30 mouse cellular contexts compared by ENCODE assay signal in genomic region chr12:112799237-112799970, GRCm38 (mm10). TPM values are rescaled to one million over a fixed set of nuclear protein-coding genes. Genes with fewer than 3 reads are reported as not detected.
DNase-seq lines count a peak whose midpoint lies in the region; ATAC-seq and TF ChIP-seq lines count a peak whose summit lies in the region.
"Had no signal": no experiment of that assay in that cellular context is flagged by ENCODE, and none has a peak within 500 bp of the region (broad histone marks: within the 10 kb centered on the region; RNA-seq: fewer than 3 reads in every experiment).

No protein-coding gene starts in this region.

- TF ChIP-seq RAD21 in MEL (IDR thresholded peaks at IDR 0.05; ENCODE audit: low read depth, low read length), result no peak

- H3K9ac ChIP-seq in MEL (ENCODE audit: control insufficient read depth, low read depth, low read length, poor library complexity, severe bottlenecking), result peak overlapping the region; percentile 27
- 0 out of 2 replicates have a peak overlapping the region, but pooled peaks have one; percentile 9 for H3K9ac ChIP-seq in stomach, embryonic 16.5 days (ENCODE audit: low read length)
- H3K9ac ChIP-seq: embryonic facial prominence, embryonic 12.5 days; embryonic facial prominence, embryonic 15.5 days; forebrain, embryonic 12.5 days; forebrain, embryonic 15.5 days; heart, embryonic 13.5 days; hindbrain, embryonic 14.5 days had no signal

- no peaks in the 10 kb centered on the region for H3K9me3 ChIP-seq in MEL (replicated peaks; ENCODE audit: insufficient read depth, low read length)
- H3K9me3 ChIP-seq in stomach, embryonic 16.5 days (replicated peaks; ENCODE audit: control insufficient read depth, low read length), result no peaks in the 10 kb centered on the region
- H3K9me3 ChIP-seq: embryonic facial prominence, embryonic 12.5 days; embryonic facial prominence, embryonic 15.5 days; forebrain, embryonic 12.5 days; forebrain, embryonic 15.5 days; heart, embryonic 10.5 days; heart, embryonic 13.5 days had no signal

- H3K27me3 ChIP-seq in MEL (ENCODE audit: control insufficient read depth in 1 of 2, insufficient read depth in 2 of 2, low read length in 2 of 2), result peaks cover 0 to 2% of the 10 kb centered on the region in 2 experiments; a peak in 1 of 4 replicates
- H3K27me3 ChIP-seq in stomach, embryonic 16.5 days (ENCODE audit: control insufficient read depth, insufficient read depth, low read length), result peaks cover 14% of the 10 kb centered on the region
- H3K27me3 ChIP-seq in cerebellum, adult 2 months (ENCODE audit: control insufficient read depth, insufficient read depth, low read length), result no peaks in the 10 kb centered on the region
- H3K27me3 ChIP-seq: Patski had no signal

- 85% methylated on average over 10 of the region's 10 CpGs for WGBS in stomach, embryonic 16.5 days
- 82% methylated on average over 10 of the region's 10 CpGs for WGBS in cerebellum, adult 2 months

- H3K4me1 ChIP-seq in MEL (ENCODE audit: control insufficient read depth in 1 of 2, insufficient read depth in 2 of 2, low read length in 2 of 2), result peaks cover 17 to 55% of the 10 kb centered on the region in 2 experiments
- peaks cover 69% of the 10 kb centered on the region for H3K4me1 ChIP-seq in stomach, embryonic 16.5 days (ENCODE audit: control insufficient read depth, insufficient read depth, low read length)
- H3K4me1 ChIP-seq in cerebellum, adult 2 months (ENCODE audit: control insufficient read depth, insufficient read depth, low read length), result peaks cover 7% of the 10 kb centered on the region

- no peak for ATAC-seq in stomach, embryonic 16.5 days (ENCODE audit: insufficient read depth, low FRiP score)
- ATAC-seq: CD4-positive, CD25-positive, alpha-beta regulatory T cell, adult 4 months; forebrain, embryonic 15.5 days; hindbrain, postnatal 0 days; Patski had no signal

- peak in 1 of 2 experiments; percentile 51; a peak in 1 of 4 replicates for TF ChIP-seq POLR2A in MEL (IDR thresholded peaks at IDR 0.05; ENCODE audit: control insufficient read depth in 1 of 2, insufficient read depth in 1 of 2, low read depth in 1 of 2, low read length in 2 of 2, poor library complexity in 1 of 2)
- no peak for TF ChIP-seq POLR2A in cerebellum, adult 2 months (IDR thresholded peaks at IDR 0.05; ENCODE audit: borderline replicate concordance, insufficient read depth, low read length)

- H3K79me2 ChIP-seq in MEL (ENCODE audit: control insufficient read depth, insufficient read depth, low read length, poor library complexity), result no peaks in the 10 kb centered on the region; the same call in 1 of the 2 replicates

- peak; percentile 24 to 33; a peak in 3 of 4 replicates for TF ChIP-seq EP300 in MEL (IDR thresholded peaks at IDR 0.05; ENCODE audit: low read depth in 1 of 2, low read length in 2 of 2)

- H3K36me3 ChIP-seq in MEL (ENCODE audit: control insufficient read depth in 1 of 2, insufficient read depth in 2 of 2, low read length in 2 of 2), result peaks cover 0 to 31% of the 10 kb centered on the region in 2 experiments; a peak in 2 of 4 replicates
- H3K36me3 ChIP-seq in stomach, embryonic 16.5 days (ENCODE audit: control insufficient read depth, insufficient read depth, low read length), result no peaks in the 10 kb centered on the region
- H3K36me3 ChIP-seq: embryonic facial prominence, embryonic 12.5 days; embryonic facial prominence, embryonic 15.5 days; forebrain, embryonic 12.5 days; forebrain, embryonic 15.5 days; heart, embryonic 10.5 days; heart, embryonic 13.5 days had no signal

- H3K27ac ChIP-seq in MEL (ENCODE audit: control insufficient read depth, low read depth, low read length), result peak overlapping the region; percentile 45
- H3K27ac ChIP-seq in stomach, embryonic 16.5 days (ENCODE audit: low read length), result no peak overlapping the region
- H3K27ac ChIP-seq in cerebellum, adult 2 months (ENCODE audit: insufficient read depth, low read length), result no peak overlapping the region
- H3K27ac ChIP-seq: embryonic facial prominence, embryonic 12.5 days; forebrain, embryonic 12.5 days; forebrain, embryonic 15.5 days; heart, embryonic 10.5 days; heart, embryonic 13.5 days; hindbrain, embryonic 14.5 days; hindbrain, postnatal 0 days had no signal

- DNase-seq in heart, adult 11 months, result peak; percentile 87
- no peak for DNase-seq in heart, adult 9 months (ENCODE audit: low spot score in 2 of 2)
- peak; percentile 3 for DNase-seq in right cerebral cortex, postnatal 14 days
- DNase-seq in right cerebral cortex, adult 2 months (ENCODE audit: low spot score in 2 of 2), result no peak
- peak; percentile 80 for DNase-seq in MEL (ENCODE audit: low read depth, low spot score)
- DNase-seq in cerebellum, adult 2 months, result no peak
- DNase-seq: adrenal gland, postnatal 10 days; adrenal gland, postnatal 36 days; cerebellum, adult 18-20 months; cerebellum, adult 9-11 months; cerebellum, postnatal 25 days; heart, adult 18-20 months; heart, postnatal 14 days; heart, postnatal 4 days; kidney, adult 11 months had no signal

- no peak for TF ChIP-seq CTCF in MEL (IDR thresholded peaks at IDR 0.05 in 2 of 3, conservative IDR thresholded peaks at IDR 0.05 in 1 of 3; ENCODE audit: control insufficient read depth in 1 of 3, insufficient read depth in 1 of 3, low read depth in 2 of 3, low read length in 3 of 3, poor library complexity in 1 of 3, severe bottlenecking in 1 of 3)
- TF ChIP-seq CTCF in cerebellum, adult 2 months (IDR thresholded peaks at IDR 0.05; ENCODE audit: borderline replicate concordance, insufficient read depth, low read depth, low read length), result no peak

- peak overlapping the region; percentile 10 to 31 for H3K4me3 ChIP-seq in MEL (ENCODE audit: control insufficient read depth in 1 of 2, insufficient read depth in 1 of 2, low read depth in 2 of 2, low read length in 2 of 2)
- H3K4me3 ChIP-seq in stomach, embryonic 16.5 days (replicated peaks; ENCODE audit: low read length), result no peak overlapping the region
- no peak overlapping the region for H3K4me3 ChIP-seq in cerebellum, adult 2 months (replicated peaks; ENCODE audit: insufficient read depth, low read depth, low read length)
- H3K4me3 ChIP-seq: embryonic facial prominence, embryonic 12.5 days; embryonic facial prominence, embryonic 15.5 days; erythroblast, embryonic 14.5 days; forebrain, embryonic 12.5 days; forebrain, embryonic 15.5 days; heart, embryonic 10.5 days; heart, embryonic 13.5 days had no signal

- no peak overlapping the region for H3K4me2 ChIP-seq in stomach, embryonic 16.5 days (ENCODE audit: low read depth, low read length)
- H3K4me2 ChIP-seq: embryonic facial prominence, embryonic 12.5 days; embryonic facial prominence, embryonic 15.5 days; forebrain, embryonic 12.5 days; forebrain, embryonic 15.5 days; heart, embryonic 13.5 days; hindbrain, embryonic 14.5 days had no signal

TF ChIP-seq in MEL, 35 proteins besides CTCF, POLR2A, EP300 and RAD21 (continues in another document):
- TF ChIP-seq ZNF384 (IDR thresholded peaks at IDR 0.05; ENCODE audit: low read depth, low read length), result no peak
- peak; percentile 49; the same call in 1 of the 2 replicates for TF ChIP-seq GATA1 (IDR thresholded peaks at IDR 0.05; ENCODE audit: low read depth, low read length)
- TF ChIP-seq CHD1 (IDR thresholded peaks at IDR 0.05; ENCODE audit: low read depth, low read length), result no peak
- peak; percentile 55; the same call in 1 of the 2 replicates for TF ChIP-seq MYC (IDR thresholded peaks at IDR 0.05; ENCODE audit: low read depth, low read length)
- peak; percentile 41; the same call in 1 of the 2 replicates for TF ChIP-seq CHD2 (IDR thresholded peaks at IDR 0.05; ENCODE audit: low read length)
- TF ChIP-seq NRF1 (IDR thresholded peaks at IDR 0.05; ENCODE audit: insufficient read depth, low read depth, low read length, poor library complexity, severe bottlenecking), result no peak
- no peak for TF ChIP-seq UBTF (IDR thresholded peaks at IDR 0.05; ENCODE audit: borderline replicate concordance, insufficient read depth, low read depth, low read length)
- TF ChIP-seq POLR2AphosphoS2 (IDR thresholded peaks at IDR 0.05; ENCODE audit: low read length), result no peak
- TF ChIP-seq POLR2AphosphoS5 (IDR thresholded peaks at IDR 0.05; ENCODE audit: borderline replicate concordance, low read depth, low read length), result no peak
- TF ChIP-seq MEF2A (IDR thresholded peaks at IDR 0.05; ENCODE audit: extremely low read depth, insufficient replicate concordance, low read depth, low read length, poor library complexity, severe bottlenecking), result no peak
- no peak for TF ChIP-seq ZKSCAN1 (IDR thresholded peaks at IDR 0.05; ENCODE audit: low read depth, low read length)
- 0 out of 2 replicates have a peak, but pooled peaks have one; percentile 5 for TF ChIP-seq KAT2A (conservative IDR thresholded peaks at IDR 0.05; ENCODE audit: low read depth, low read length)
- peak; percentile 54; the same call in 1 of the 2 replicates for TF ChIP-seq ELF1 (IDR thresholded peaks at IDR 0.05; ENCODE audit: low read depth, low read length)

RNA-seq across cellular contexts. Expression of gene Ahnak2, which starts 3.1 kb away (rescaled TPM):
- total RNA-seq in MEL (2012; rRNA removed), result 1.2 and 2.6 TPM in 2 replicates
- polyA plus RNA-seq in MEL (2012; ENCODE audit: insufficient read depth in 1 of 2, insufficient read length in 2 of 2, low read depth in 1 of 2, low replicate concordance in 2 of 2, missing spikeins in 1 of 2), result 10 to 100 TPM in 1 of 2 experiments, not detected in 1; 11.4 TPM
- polyA plus RNA-seq in stomach, embryonic 16.5 days (2015; fragmentation: Nextera tagmentation; extraction: Ambion mirVana), result 4.9 and 5.4 TPM in 2 replicates
- 11.0 and 14.7 TPM in 2 replicates for polyA plus RNA-seq in cerebellum, adult 2 months (2012; rRNA removed)
- total RNA-seq: common myeloid progenitor, adult 5-6 weeks had no signal
- polyA plus RNA-seq: CD4-positive, CD25-positive, alpha-beta regulatory T cell, adult 4 months; inflammation-experienced regulatory T-cells, adult 6 months had no signal

RNA-seq across cellular contexts. Expression of gene Clba1, which starts 9.3 kb away (rescaled TPM):
- 11.2 and 15.2 TPM in 2 replicates for total RNA-seq in MEL (2012; rRNA removed)
- polyA plus RNA-seq in MEL (2012; ENCODE audit: insufficient read depth in 1 of 2, insufficient read length in 2 of 2, low read depth in 1 of 2, low replicate concordance in 2 of 2, missing spikeins in 1 of 2), result 10 to 100 TPM in 1 of 2 experiments, not detected in 1; 21.4 TPM
- polyA plus RNA-seq in stomach, embryonic 16.5 days (2015; fragmentation: Nextera tagmentation; extraction: Ambion mirVana), result 5.8 and 6.9 TPM in 2 replicates
- polyA plus RNA-seq in cerebellum, adult 2 months (2012; rRNA removed), result 6.5 and 7.6 TPM in 2 replicates
- polyA plus RNA-seq: erythroblast, embryonic 14.5 days had no signal

RNA-seq across cellular contexts. Expression of gene Cdca4, which starts 29.8 kb away (rescaled TPM):
- 245 and 279 TPM in 2 replicates for total RNA-seq in MEL (2012; rRNA removed)
- 100 to 1,000 TPM in 1 of 2 experiments, not detected in 1; 274 TPM for polyA plus RNA-seq in MEL (2012; ENCODE audit: insufficient read depth in 1 of 2, insufficient read length in 2 of 2, low read depth in 1 of 2, low replicate concordance in 2 of 2, missing spikeins in 1 of 2)
- polyA plus RNA-seq in stomach, embryonic 16.5 days (2015; fragmentation: Nextera tagmentation; extraction: Ambion mirVana), result 87.7 and 87.9 TPM in 2 replicates
- 9.3 and 9.8 TPM in 2 replicates for polyA plus RNA-seq in cerebellum, adult 2 months (2012; rRNA removed)

RNA-seq across cellular contexts. Expression of gene Pld4, which starts 38.9 kb away (rescaled TPM):
- total RNA-seq in MEL (2012; rRNA removed), result 9.7 and 9.8 TPM in 2 replicates
- 10 to 100 TPM in 1 of 2 experiments, not detected in 1; 16.4 TPM for polyA plus RNA-seq in MEL (2012; ENCODE audit: insufficient read depth in 1 of 2, insufficient read length in 2 of 2, low read depth in 1 of 2, low replicate concordance in 2 of 2, missing spikeins in 1 of 2)
- polyA plus RNA-seq in stomach, embryonic 16.5 days (2015; fragmentation: Nextera tagmentation; extraction: Ambion mirVana), result 13.7 and 17.1 TPM in 2 replicates
- 6.7 and 7.8 TPM in 2 replicates for polyA plus RNA-seq in cerebellum, adult 2 months (2012; rRNA removed)
- polyA plus RNA-seq: C2C12 had no signal

Comparison
In these comparisons a context has a peak if more than half of its experiments do, and no peak if none do; other contexts are left out.
1. DNase-seq: peak in heart, adult 11 months (single experiment), right cerebral cortex, postnatal 14 days (single experiment) and MEL (single experiment); none in heart, adult 9 months (0 of 2), right cerebral cortex, adult 2 months (0 of 2) and cerebellum, adult 2 months (0 of 2).
2. H3K4me3 ChIP-seq: peak in MEL (2 of 2); none in stomach, embryonic 16.5 days (single experiment) and cerebellum, adult 2 months (single experiment).